Comparison of ENCODE assay signal across 8 mouse cellular contexts in genomic region chr15:96284711-96285322, GRCm38 (mm10). TPM values are rescaled to one million over a fixed set of nuclear protein-coding genes. Genes with fewer than 3 reads are reported as not detected.
DNase-seq lines count a peak whose midpoint lies in the region; ATAC-seq and TF ChIP-seq lines count a peak whose summit lies in the region.

No protein-coding gene starts in this region.

- ATAC-seq in forebrain, embryonic 15.5 days (replicated peaks), result peak; percentile 29
- ATAC-seq in intestine, embryonic 14.5 days (replicated peaks; ENCODE audit: low FRiP score, low TSS enrichment, low read depth), result peak; percentile 36; the same call in 1 of the 2 replicates
- ATAC-seq in megakaryocyte progenitor cell, adult 5-6 weeks (replicated peaks; ENCODE audit: poor library complexity), result no peak

- H3K9ac ChIP-seq in forebrain, embryonic 15.5 days (replicated peaks), result peak overlapping the region; percentile 99
- H3K9ac ChIP-seq in intestine, embryonic 14.5 days (ENCODE audit: low read length), result peak overlapping the region; percentile 99
- peak overlapping the region; percentile 96 for H3K9ac ChIP-seq in liver, adult 2 months (ENCODE audit: low read depth, low read length)

- no peak for DNase-seq in left cerebral cortex, adult 2 months (ENCODE audit: extremely low spot score in 1 of 2, low spot score in 2 of 2)
- no peak for DNase-seq in left cerebral cortex, adult 11 months (ENCODE audit: low spot score)
- DNase-seq in adipocyte (ENCODE audit: low spot score), result peak; percentile 65
- DNase-seq in intestine, embryonic 14.5 days (ENCODE audit: low spot score), result peak; percentile 81
- DNase-seq in liver, adult 2 months (ENCODE audit: extremely low read depth, low read depth, low spot score), result peak; percentile 47
- peak; percentile 75 for DNase-seq in neural tube, embryonic 10.5 days (ENCODE audit: extremely low spot score, low spot score)

- 0 out of 2 replicates have a peak, but pooled peaks cover 5% of the 10 kb centered on the region for H3K36me3 ChIP-seq in forebrain, embryonic 15.5 days
- H3K36me3 ChIP-seq in intestine, embryonic 14.5 days (ENCODE audit: control insufficient read depth, insufficient read depth, low read length), result peaks cover 21% of the 10 kb centered on the region
- H3K36me3 ChIP-seq in liver, adult 2 months (ENCODE audit: control insufficient read depth, insufficient read depth, low read length), result no peaks in the 10 kb centered on the region

- TF ChIP-seq CTCF in left cerebral cortex, adult 2 months (IDR thresholded peaks at IDR 0.05), result no peak
- TF ChIP-seq CTCF in liver, adult 2 months (IDR thresholded peaks at IDR 0.05; ENCODE audit: low read depth, low read length), result no peak

- H3K9me3 ChIP-seq in forebrain, embryonic 15.5 days, result no peaks in the 10 kb centered on the region
- H3K9me3 ChIP-seq in intestine, embryonic 14.5 days (ENCODE audit: control insufficient read depth, low read length), result no peaks in the 10 kb centered on the region

- peak overlapping the region; percentile 96 for H3K27ac ChIP-seq in left cerebral cortex, adult 2 months
- peak overlapping the region; percentile 99 for H3K27ac ChIP-seq in forebrain, embryonic 15.5 days (replicated peaks)
- H3K27ac ChIP-seq in intestine, embryonic 14.5 days (ENCODE audit: low read depth), result peak overlapping the region; percentile 99
- peak overlapping the region; percentile 91 for H3K27ac ChIP-seq in liver, adult 2 months (replicated peaks; ENCODE audit: insufficient read depth, low read depth, low read length)

- intact Hi-C loops in left cerebral cortex, adult 2 months (cut with DNase I), result loop anchor here (1.0 to 5.0 kb wide), 6 partner anchors 113 to 523 kb away; partner anchors contain the start of gene Slc38a2

- H3K79me2 ChIP-seq in liver, adult 2 months (ENCODE audit: control insufficient read depth, insufficient read depth, low read length), result peaks cover 16% of the 10 kb centered on the region; the same call in 1 of the 2 replicates

- peak overlapping the region; percentile 76 for H3K4me2 ChIP-seq in forebrain, embryonic 15.5 days (replicated peaks)
- peak overlapping the region; percentile 79 for H3K4me2 ChIP-seq in intestine, embryonic 14.5 days (ENCODE audit: low read length)

- TF ChIP-seq POLR2A in liver, adult 2 months (IDR thresholded peaks at IDR 0.05; ENCODE audit: extremely low read depth, insufficient read depth, low read length), result 0 out of 2 replicates have a peak, but pooled peaks have one; percentile 29

- no peaks in the 10 kb centered on the region for H3K27me3 ChIP-seq in forebrain, embryonic 15.5 days
- H3K27me3 ChIP-seq in intestine, embryonic 14.5 days (replicated peaks; ENCODE audit: control insufficient read depth, insufficient read depth, low read length), result no peaks in the 10 kb centered on the region
- H3K27me3 ChIP-seq in liver, adult 2 months (ENCODE audit: control insufficient read depth, insufficient read depth, low read length), result no peaks in the 10 kb centered on the region

- peaks cover 42% of the 10 kb centered on the region for H3K4me1 ChIP-seq in forebrain, embryonic 15.5 days
- H3K4me1 ChIP-seq in intestine, embryonic 14.5 days (replicated peaks; ENCODE audit: control insufficient read depth, insufficient read depth, low read length), result peaks cover 21% of the 10 kb centered on the region
- H3K4me1 ChIP-seq in liver, adult 2 months (ENCODE audit: control insufficient read depth, insufficient read depth, low read length), result peaks cover 16% of the 10 kb centered on the region

- peak overlapping the region; percentile 84 for H3K4me3 ChIP-seq in left cerebral cortex, adult 2 months
- peak overlapping the region; percentile 78 for H3K4me3 ChIP-seq in forebrain, embryonic 15.5 days
- H3K4me3 ChIP-seq in intestine, embryonic 14.5 days (ENCODE audit: low read depth, low read length), result peak overlapping the region; percentile 78
- H3K4me3 ChIP-seq in liver, adult 2 months (ENCODE audit: insufficient read depth, low read depth, low read length), result peak overlapping the region; percentile 94

- WGBS in forebrain, embryonic 15.5 days, result under 1% methylated on average over 59 of the region's 67 CpGs
- under 1% methylated on average over 67 of the region's 67 CpGs for WGBS in intestine, embryonic 14.5 days
- under 1% methylated on average over 67 of the region's 67 CpGs for WGBS in liver, adult 2 months

RNA-seq across cellular contexts. Expression of gene Arid2, which starts 2.5 kb away (rescaled TPM):
- total RNA-seq in left cerebral cortex, adult 2 months (2021), result 10 to 100 TPM; 30.3 to 35.3 TPM
- 27.4 and 29.9 TPM in 2 replicates for polyA plus RNA-seq in forebrain, embryonic 15.5 days (2015; fragmentation: Nextera tagmentation; extraction: Ambion mirVana)
- 28.1 and 31.1 TPM in 2 replicates for polyA plus RNA-seq in intestine, embryonic 14.5 days (2014; fragmentation: Nextera tagmentation; extraction: Ambion mirVana)
- 10.4 and 12.6 TPM in 2 replicates for total RNA-seq in liver, adult 2 months (2014; rRNA removed)
- polyA plus RNA-seq in liver, adult 2 months (2012; rRNA removed), result 4.1 and 4.8 TPM in 2 replicates
- 64.1 and 66.2 TPM in 2 replicates for total RNA-seq in megakaryocyte progenitor cell, adult 5-6 weeks (2015)
- 35.7 and 36.1 TPM in 2 replicates for total RNA-seq in megakaryocyte progenitor cell, adult 5-6 weeks (2017)

Comparison
In these comparisons a context has a peak if more than half of its experiments do, and no peak if none do; other contexts are left out.
1. DNase-seq: peak in adipocyte (single experiment), intestine, embryonic 14.5 days (single experiment), liver, adult 2 months (single experiment) and neural tube, embryonic 10.5 days (single experiment); none in left cerebral cortex, adult 2 months (0 of 2) and left cerebral cortex, adult 11 months (single experiment).
2. Peak in every context shown above with its lines, with median percentiles within 50 percentile points of each other: H3K27ac ChIP-seq, H3K4me3 ChIP-seq and H3K9ac ChIP-seq.